Mouse (Mus musculus) neural tube, embryonic 14.5 days (tissue): Measurements from ENCODE around the gene Ube2q2. TPM values are rescaled to one million over a fixed set of nuclear protein-coding genes. Genes with fewer than 3 reads are reported as not detected.

Source experiments
- ATAC-seq: fragments of 200-750 bp; cut with Nextera tagmentation; 2 replicates; pipeline ENCODE4 v1.8.0; 2017; ENCODE audit warnings: low read depth, mild to moderate bottlenecking, moderate TSS enrichment, moderate library complexity
- H3K27ac ChIP-seq: fragments of 300-500 bp; sonication (generic); 2 replicates; pipeline ENCODE4 v1.5.1; 2014; ENCODE audit warnings: low read depth, mild to moderate bottlenecking, control low read depth, low read length, moderate library complexity, mixed read lengths
- H3K27me3 ChIP-seq: fragments of 300-500 bp; sonication (generic); 2 replicates; pipeline ENCODE4 v1.6.1; 2014; ENCODE audit warnings: low read length; ENCODE audit not compliant: control insufficient read depth, insufficient read depth
- H3K36me3 ChIP-seq: fragments of 300-500 bp; sonication (generic); 2 replicates; pipeline ENCODE4 v1.6.1; 2014; ENCODE audit warnings: low read length, mixed read lengths; ENCODE audit not compliant: control insufficient read depth, insufficient read depth
- H3K4me1 ChIP-seq: fragments of 300-500 bp; sonication (generic); 2 replicates; pipeline ENCODE4 v1.6.1; 2014; ENCODE audit warnings: low read length; ENCODE audit not compliant: control insufficient read depth, insufficient read depth
- H3K4me2 ChIP-seq: fragments of 300-500 bp; sonication (generic); 2 replicates; pipeline ENCODE4 v1.6.1; 2014; ENCODE audit warnings: mild to moderate bottlenecking, low read depth, low read length, control low read depth
- H3K4me3 ChIP-seq: fragments of 300-500 bp; sonication (generic); 2 replicates; pipeline ENCODE4 v1.5.1; 2014; ENCODE audit warnings: low read depth, low read length, control low read depth, mixed read lengths
- H3K9ac ChIP-seq: fragments of 300-500 bp; sonication (generic); replicated peaks from 2 replicates; pipeline ENCODE4 v1.6.1; 2014; ENCODE audit warnings: low read depth, mild to moderate bottlenecking, control low read depth, low read length, mixed read lengths
- H3K9me3 ChIP-seq: fragments of 300-500 bp; sonication (generic); 2 replicates; pipeline ENCODE4 v1.6.1; 2016; ENCODE audit warnings: low read length; ENCODE audit not compliant: control insufficient read depth
- WGBS: fragments of 180-500 bp; shearing (Covaris S2); extraction: QIAGEN DNeasy Blood & Tissue Kit; methylation state at CpG from one replicate; pipeline ENCODE4 v1.1.7; 2014; 5-methylcytosine and 5-hydroxymethylcytosine counted together
- polyA plus RNA-seq: library from polyadenylated mRNA; unstranded; fragments of >200 nt; fragmentation: Nextera tagmentation; extraction: Ambion mirVana; gene quantifications from 2 replicates; pipeline ENCODE4 v1.2.1, GENCODE M21; 2014

The Ube2q2 gene
- polyA plus RNA-seq, 1 experiment from 2014 or later, result 57.1 TPM

- H3K4me3 ChIP-seq, result no peak overlapping the region
- no peak overlapping the region for H3K27ac ChIP-seq
- no peaks in the 10 kb centered on the region for H3K27me3 ChIP-seq
- ATAC-seq, result no peak
- H3K9me3 ChIP-seq, result no peaks in the 10 kb centered on the region
- no peaks in the 10 kb centered on the region for H3K36me3 ChIP-seq
- no peaks in the 10 kb centered on the region for H3K4me1 ChIP-seq
- no peak overlapping the region for H3K9ac ChIP-seq
- H3K4me2 ChIP-seq, result no peak overlapping the region
- 94% methylated on average over 5 of the region's 5 CpGs for WGBS
These were observed 106.4 kb downstream of the Ube2q2 start for GRCm38 (mm10) chr9:55255056-55255455.

- no peak for ATAC-seq
- Histone ChIP-seq H3K4me2 (no peak overlapping the region), H3K9me3 (no peaks in the 10 kb centered on the region), H3K9ac (no peak overlapping the region), H3K27ac (no peak overlapping the region), H3K27me3 (no peaks in the 10 kb centered on the region), H3K4me1 (no peaks in the 10 kb centered on the region), H3K4me3 (no peak overlapping the region), H3K36me3 (no peaks in the 10 kb centered on the region)
- 68% methylated on average over 4 of the region's 4 CpGs for WGBS
These were observed 107.0 kb downstream of the Ube2q2 start for GRCm38 (mm10) chr9:55255604-55256003.

GRCm38 (mm10) chr9:55257105-55257504, 108.5 kb downstream of the Ube2q2 start:
- Histone ChIP-seq H3K4me2 (no peak overlapping the region), H3K27ac (no peak overlapping the region), H3K9ac (no peak overlapping the region), H3K4me3 (no peak overlapping the region), H3K27me3 (no peaks in the 10 kb centered on the region), H3K4me1 (no peaks in the 10 kb centered on the region), H3K36me3 (no peaks in the 10 kb centered on the region), H3K9me3 (no peaks in the 10 kb centered on the region)
- 88% methylated on average over 2 of the region's 2 CpGs for WGBS
- ATAC-seq, result no peak

Other genes with a start within 250 kb of the Ube2q2 start
- 2.3 and 2.8 TPM in 2 replicates for gene Hykk, start 231.6 kb upstream of the Ube2q2 start, polyA plus RNA-seq
- 272 and 275 TPM in 2 replicates for gene Psma4, start 198.1 kb upstream of the Ube2q2 start, polyA plus RNA-seq
- gene AY074887, start 197.9 kb upstream of the Ube2q2 start, polyA plus RNA-seq, result 0.73 and 1.4 TPM in 2 replicates
- gene Chrna5, start 168.0 kb upstream of the Ube2q2 start, polyA plus RNA-seq, result 5.1 TPM in 2 replicates
- 24.8 and 26.8 TPM in 2 replicates for gene Chrna3, start 122.3 kb upstream of the Ube2q2 start, polyA plus RNA-seq
- 1.4 and 1.5 TPM in 2 replicates for gene Chrnb4, start 100.1 kb upstream of the Ube2q2 start, polyA plus RNA-seq
- gene Fbxo22, start 60.1 kb downstream of the Ube2q2 start, polyA plus RNA-seq, result 85.6 and 88.4 TPM in 2 replicates
- gene Nrg4, start 178.0 kb downstream of the Ube2q2 start, polyA plus RNA-seq, result 1.5 and 2.8 TPM in 2 replicates
- gene Tmem266, start 178.1 kb downstream of the Ube2q2 start, polyA plus RNA-seq, result 1.9 and 2.2 TPM in 2 replicates